Mouse (Mus musculus): ENCODE measurements around the gene Mov10l1. TPM values are rescaled to one million over a fixed set of nuclear protein-coding genes. Genes with fewer than 3 reads are reported as not detected.

Mov10l1 gene
- total RNA-seq (2014; fragmentation: Nextera tagmentation): not detected in 2 replicates
- not detected in 2 replicates for total RNA-seq (2017)

GRCm38 (mm10) chr15:88982534-88983079 is at the start of gene Mov10l1:
Gene Mov10l1 (plus strand): TSS chr15:88982909.
- no peak for ATAC-seq (replicated peaks; ENCODE audit: low FRiP score, low TSS enrichment, poor library complexity, severe bottlenecking)

- ATAC-seq (replicated peaks; ENCODE audit: low FRiP score, low TSS enrichment, poor library complexity, severe bottlenecking): no peak
These were observed 48.6 kb upstream of the Mov10l1 start for GRCm38 (mm10) chr15:88934141-88934540.

- ATAC-seq (replicated peaks; ENCODE audit: low FRiP score, low TSS enrichment, poor library complexity, severe bottlenecking): no peak
These were observed 46.0 kb upstream of the Mov10l1 start for GRCm38 (mm10) chr15:88936619-88937290.

- ATAC-seq (replicated peaks; ENCODE audit: low FRiP score, low TSS enrichment, poor library complexity, severe bottlenecking): no peak
These were observed 45.4 kb upstream of the Mov10l1 start for GRCm38 (mm10) chr15:88937291-88937650.

- no peak for ATAC-seq (replicated peaks; ENCODE audit: low FRiP score, low TSS enrichment, poor library complexity, severe bottlenecking)
These were observed 39.9 kb upstream of the Mov10l1 start for GRCm38 (mm10) chr15:88942783-88943182.

GRCm38 (mm10) chr15:88943896-88944551 is 38.7 kb upstream of the Mov10l1 start:
- no peak for ATAC-seq (replicated peaks; ENCODE audit: low FRiP score, low TSS enrichment, poor library complexity, severe bottlenecking)

- ATAC-seq (replicated peaks; ENCODE audit: low FRiP score, low TSS enrichment, poor library complexity, severe bottlenecking): no peak
These were observed 35.9 kb upstream of the Mov10l1 start for GRCm38 (mm10) chr15:88946851-88947250.

GRCm38 (mm10) chr15:88951246-88951645 is 31.5 kb upstream of the Mov10l1 start:
- ATAC-seq (replicated peaks; ENCODE audit: low FRiP score, low TSS enrichment, poor library complexity, severe bottlenecking): no peak

- ATAC-seq (replicated peaks; ENCODE audit: low FRiP score, low TSS enrichment, poor library complexity, severe bottlenecking): no peak
These were observed 28.2 kb upstream of the Mov10l1 start, which contains the start of gene Ttll8 for GRCm38 (mm10) chr15:88954368-88955072. Gene Ttll8 (minus strand): TSS chr15:88954418.

- no peak for ATAC-seq (replicated peaks; ENCODE audit: low FRiP score, low TSS enrichment, poor library complexity, severe bottlenecking)
These were observed 27.4 kb upstream of the Mov10l1 start for GRCm38 (mm10) chr15:88955342-88955741.

GRCm38 (mm10) chr15:88957522-88957921 is 25.2 kb upstream of the Mov10l1 start:
- ATAC-seq (replicated peaks; ENCODE audit: low FRiP score, low TSS enrichment, poor library complexity, severe bottlenecking): no peak

GRCm38 (mm10) chr15:88964070-88964578 is 18.6 kb upstream of the Mov10l1 start:
- ATAC-seq (replicated peaks; ENCODE audit: low FRiP score, low TSS enrichment, poor library complexity, severe bottlenecking): no peak

- ATAC-seq (replicated peaks; ENCODE audit: low FRiP score, low TSS enrichment, poor library complexity, severe bottlenecking): no peak
These were observed 10.4 kb upstream of the Mov10l1 start for GRCm38 (mm10) chr15:88972300-88972699.

GRCm38 (mm10) chr15:88978281-88979137 is 4.2 kb upstream of the Mov10l1 start, which contains the start of gene Mlc1:
Gene Mlc1 (minus strand): TSS chr15:88979007.
- no peak for ATAC-seq (replicated peaks; ENCODE audit: low FRiP score, low TSS enrichment, poor library complexity, severe bottlenecking)

- ATAC-seq (replicated peaks; ENCODE audit: low FRiP score, low TSS enrichment, poor library complexity, severe bottlenecking): no peak
These were observed 3.6 kb upstream of the Mov10l1 start for GRCm38 (mm10) chr15:88979138-88979446.

- no peak for ATAC-seq (replicated peaks; ENCODE audit: low FRiP score, low TSS enrichment, poor library complexity, severe bottlenecking)
These were observed 6.5 kb downstream of the Mov10l1 start for GRCm38 (mm10) chr15:88989236-88989635.

GRCm38 (mm10) chr15:88998636-88999035 is 15.9 kb downstream of the Mov10l1 start:
- no peak for ATAC-seq (replicated peaks; ENCODE audit: low FRiP score, low TSS enrichment, poor library complexity, severe bottlenecking)

- ATAC-seq (replicated peaks; ENCODE audit: low FRiP score, low TSS enrichment, poor library complexity, severe bottlenecking): no peak
These were observed 16.4 kb downstream of the Mov10l1 start for GRCm38 (mm10) chr15:88999124-88999523.

- ATAC-seq (replicated peaks; ENCODE audit: low FRiP score, low TSS enrichment, poor library complexity, severe bottlenecking): no peak
These were observed 17.7 kb downstream of the Mov10l1 start for GRCm38 (mm10) chr15:89000367-89000766.
